Comparison of ENCODE assay signal across 10 mouse cellular contexts in genomic region chr16:76786405-76787155, GRCm38 (mm10).
DNase-seq lines count a peak whose midpoint lies in the region; ATAC-seq and TF ChIP-seq lines count a peak whose summit lies in the region.
"Had no signal": no experiment of that assay in that cellular context is flagged by ENCODE, and none has a peak within 500 bp of the region (broad histone marks: within the 10 kb centered on the region; RNA-seq: fewer than 3 reads in every experiment).

No protein-coding gene starts in this region.

- TF ChIP-seq EP300 in MEL (IDR thresholded peaks at IDR 0.05; ENCODE audit: low read depth in 1 of 2, low read length in 2 of 2), result no peak

- intact Hi-C loops in gastrocnemius, postnatal 36 days (cut with DNase I), result no loop called here

- no peak overlapping the region for H3K4me2 ChIP-seq in liver, embryonic 12.5 days
- H3K4me2 ChIP-seq in hindbrain, embryonic 11.5 days (replicated peaks; ENCODE audit: low read depth, low read length), result no peak overlapping the region
- H3K4me2 ChIP-seq: embryonic facial prominence, embryonic 15.5 days; lung, embryonic 15.5 days had no signal

- H3K4me1 ChIP-seq in liver, embryonic 12.5 days, result no peaks in the 10 kb centered on the region
- no peaks in the 10 kb centered on the region for H3K4me1 ChIP-seq in MEL (ENCODE audit: control insufficient read depth in 1 of 2, insufficient read depth in 2 of 2, low read length in 2 of 2)
- no peaks in the 10 kb centered on the region for H3K4me1 ChIP-seq in hindbrain, embryonic 11.5 days (replicated peaks; ENCODE audit: control insufficient read depth, insufficient read depth, low read length)
- H3K4me1 ChIP-seq: embryonic facial prominence, embryonic 15.5 days; lung, embryonic 15.5 days had no signal

- no peaks in the 10 kb centered on the region for H3K36me3 ChIP-seq in liver, embryonic 12.5 days
- no peaks in the 10 kb centered on the region for H3K36me3 ChIP-seq in MEL (ENCODE audit: control insufficient read depth in 1 of 2, insufficient read depth in 2 of 2, low read length in 2 of 2)
- no peaks in the 10 kb centered on the region for H3K36me3 ChIP-seq in hindbrain, embryonic 11.5 days (ENCODE audit: control insufficient read depth, insufficient read depth, low read length)
- H3K36me3 ChIP-seq: embryonic facial prominence, embryonic 15.5 days; lung, embryonic 15.5 days had no signal

- H3K4me3 ChIP-seq in liver, embryonic 12.5 days, result no peak overlapping the region
- no peak overlapping the region for H3K4me3 ChIP-seq in MEL (ENCODE audit: control insufficient read depth in 1 of 2, insufficient read depth in 1 of 2, low read depth in 2 of 2, low read length in 2 of 2)
- no peak overlapping the region for H3K4me3 ChIP-seq in hindbrain, embryonic 11.5 days (ENCODE audit: low read depth, low read length)
- H3K4me3 ChIP-seq: embryonic facial prominence, embryonic 15.5 days; lung, embryonic 15.5 days had no signal

- no peaks in the 10 kb centered on the region for H3K27me3 ChIP-seq in liver, embryonic 12.5 days (replicated peaks)
- H3K27me3 ChIP-seq in MEL (ENCODE audit: control insufficient read depth in 1 of 2, insufficient read depth in 2 of 2, low read length in 2 of 2), result no peaks in the 10 kb centered on the region
- no peaks in the 10 kb centered on the region for H3K27me3 ChIP-seq in hindbrain, embryonic 11.5 days (ENCODE audit: control insufficient read depth, insufficient read depth, low read length)
- H3K27me3 ChIP-seq: embryonic facial prominence, embryonic 15.5 days; lung, embryonic 15.5 days had no signal

- TF ChIP-seq CTCF in MEL (IDR thresholded peaks at IDR 0.05 in 2 of 3, conservative IDR thresholded peaks at IDR 0.05 in 1 of 3; ENCODE audit: control insufficient read depth in 1 of 3, insufficient read depth in 1 of 3, low read depth in 2 of 3, low read length in 3 of 3, poor library complexity in 1 of 3, severe bottlenecking in 1 of 3), result peak; percentile 9 to 77 (median 38); a peak in 4 of 6 replicates

- H3K9me3 ChIP-seq in liver, embryonic 12.5 days (replicated peaks), result no peaks in the 10 kb centered on the region
- H3K9me3 ChIP-seq in MEL (replicated peaks; ENCODE audit: insufficient read depth, low read length), result no peaks in the 10 kb centered on the region
- no peaks in the 10 kb centered on the region for H3K9me3 ChIP-seq in hindbrain, embryonic 11.5 days (ENCODE audit: control insufficient read depth, low read length)
- H3K9me3 ChIP-seq: embryonic facial prominence, embryonic 15.5 days; lung, embryonic 15.5 days had no signal

- H3K79me2 ChIP-seq in MEL (ENCODE audit: control insufficient read depth, insufficient read depth, low read length, poor library complexity), result no peaks in the 10 kb centered on the region

- DNase-seq in liver (peak; percentile 39), MEL (ENCODE audit: low read depth, low spot score) (peak; percentile 12)
- DNase-seq in cerebellum, adult 9-10 months, result peak; percentile 17
- DNase-seq in gastrocnemius, postnatal 36 days, result peak; percentile 75 to 78
- peak; percentile 6 to 37 for DNase-seq in left cerebral cortex, adult 18-20 months (ENCODE audit: low spot score in 2 of 2)
- peak; percentile 43 for DNase-seq in retina, embryonic 14.5 days (ENCODE audit: low spot score)
- DNase-seq in hindbrain, embryonic 11.5 days (ENCODE audit: low spot score), result no peak

- H3K9ac ChIP-seq in liver, embryonic 12.5 days, result no peak overlapping the region
- no peak overlapping the region for H3K9ac ChIP-seq in MEL (ENCODE audit: control insufficient read depth, low read depth, low read length, poor library complexity, severe bottlenecking)
- no peak overlapping the region for H3K9ac ChIP-seq in hindbrain, embryonic 11.5 days (ENCODE audit: low read depth, low read length)
- H3K9ac ChIP-seq: embryonic facial prominence, embryonic 15.5 days; lung, embryonic 15.5 days had no signal

- 70% methylated on average over 6 of the region's 6 CpGs for WGBS in liver, embryonic 12.5 days (ENCODE audit: insufficient replicate concordance)
- WGBS in hindbrain, embryonic 11.5 days, result 75% methylated on average over 6 of the region's 6 CpGs

- no peak for ATAC-seq in liver, embryonic 12.5 days
- ATAC-seq in hindbrain, embryonic 11.5 days (ENCODE audit: low FRiP score), result no peak

- no peak for TF ChIP-seq POLR2A in MEL (IDR thresholded peaks at IDR 0.05; ENCODE audit: control insufficient read depth in 1 of 2, insufficient read depth in 1 of 2, low read depth in 1 of 2, low read length in 2 of 2, poor library complexity in 1 of 2)

- TF ChIP-seq RAD21 in MEL (IDR thresholded peaks at IDR 0.05; ENCODE audit: low read depth, low read length), result peak; percentile 21

- H3K27ac ChIP-seq in liver, embryonic 12.5 days, result no peak overlapping the region
- no peak overlapping the region for H3K27ac ChIP-seq in MEL (ENCODE audit: control insufficient read depth, low read depth, low read length)
- no peak overlapping the region for H3K27ac ChIP-seq in hindbrain, embryonic 11.5 days (ENCODE audit: low read depth, low read length)
- H3K27ac ChIP-seq: embryonic facial prominence, embryonic 15.5 days; lung, embryonic 15.5 days had no signal

TF ChIP-seq in MEL, 35 proteins besides CTCF, POLR2A, EP300 and RAD21:
- no peak for TF ChIP-seq MEF2A (IDR thresholded peaks at IDR 0.05; ENCODE audit: extremely low read depth, insufficient replicate concordance, low read depth, low read length, poor library complexity, severe bottlenecking)
- peak; percentile 55 for TF ChIP-seq SMC3 (IDR thresholded peaks at IDR 0.05; ENCODE audit: low read depth, low read length)
- TF ChIP-seq SIN3A (IDR thresholded peaks at IDR 0.05; ENCODE audit: low read length), result no peak
- no peak for TF ChIP-seq GABPA (IDR thresholded peaks at IDR 0.05; ENCODE audit: low read depth, low read length)
- no peak for TF ChIP-seq POLR2AphosphoS2 (IDR thresholded peaks at IDR 0.05; ENCODE audit: low read length)
TF ChIP-seq in MEL: peak in this region for 1.
